Mouse (Mus musculus) midbrain, embryonic 10.5 days (tissue): ENCODE results near the gene Ciao2a. TPM values are rescaled to one million over a fixed set of nuclear protein-coding genes. Genes with fewer than 3 reads are reported as not detected.

ENCODE experiments used
- DNase-seq: peaks from one replicate; pipeline ENCODE4 v3.0.0-alpha.2; 2017; ENCODE audit warnings: low spot score
- H3K27ac ChIP-seq: fragments of 300-500 bp; sonication (generic); replicated peaks from 2 replicates; pipeline ENCODE4 v1.5.1; 2016; ENCODE audit warnings: mild to moderate bottlenecking
- H3K27me3 ChIP-seq: fragments of 300-500 bp; sonication (generic); 2 replicates; pipeline ENCODE4 v1.6.1; 2016; ENCODE audit warnings: low read depth, mild to moderate bottlenecking; ENCODE audit not compliant: poor library complexity, severe bottlenecking
- H3K36me3 ChIP-seq: fragments of 300-500 bp; sonication (generic); 2 replicates; pipeline ENCODE4 v1.6.1; 2016; ENCODE audit warnings: mild to moderate bottlenecking, moderate library complexity
- H3K4me1 ChIP-seq: fragments of 300-500 bp; sonication (generic); 2 replicates; pipeline ENCODE4 v1.6.1; 2016
- H3K4me3 ChIP-seq: fragments of 300-500 bp; sonication (generic); 2 replicates; pipeline ENCODE4 v1.5.1; 2016; ENCODE audit warnings: mild to moderate bottlenecking, moderate library complexity
- H3K9me3 ChIP-seq: fragments of 300-500 bp; sonication (generic); replicated peaks from 2 replicates; pipeline ENCODE4 v1.6.1; 2016; ENCODE audit warnings: mild to moderate bottlenecking
- WGBS: fragments of 180-500 bp; shearing (Covaris S2); methylation state at CpG from one replicate; pipeline ENCODE4 v1.1.7; 2016; 5-methylcytosine and 5-hydroxymethylcytosine counted together
- polyA plus RNA-seq: library from polyadenylated mRNA; unstranded; fragments of >200 nt; fragmentation: Nextera tagmentation; extraction: Ambion mirVana; gene quantifications from 2 replicates; pipeline ENCODE4 v1.2.1, GENCODE M21; 2016

Gene Ciao2a
- polyA plus RNA-seq, 1 experiment from 2014 or later = 156 TPM

- Histone ChIP-seq H3K27me3 (peaks cover 43% of the 10 kb centered on the region), H3K36me3 (no peaks in the 10 kb centered on the region), H3K4me3 (no peak overlapping the region), H3K27ac (no peak overlapping the region), H3K4me1 (peaks cover 19% of the 10 kb centered on the region), H3K9me3 (no peaks in the 10 kb centered on the region)
- WGBS = 92% methylated on average over 6 of the region's 6 CpGs
- DNase-seq = no peak
Measured at GRCm38 (mm10) chr9:66153594-66153993, 27.2 kb downstream of the Ciao2a start.

DNA sequence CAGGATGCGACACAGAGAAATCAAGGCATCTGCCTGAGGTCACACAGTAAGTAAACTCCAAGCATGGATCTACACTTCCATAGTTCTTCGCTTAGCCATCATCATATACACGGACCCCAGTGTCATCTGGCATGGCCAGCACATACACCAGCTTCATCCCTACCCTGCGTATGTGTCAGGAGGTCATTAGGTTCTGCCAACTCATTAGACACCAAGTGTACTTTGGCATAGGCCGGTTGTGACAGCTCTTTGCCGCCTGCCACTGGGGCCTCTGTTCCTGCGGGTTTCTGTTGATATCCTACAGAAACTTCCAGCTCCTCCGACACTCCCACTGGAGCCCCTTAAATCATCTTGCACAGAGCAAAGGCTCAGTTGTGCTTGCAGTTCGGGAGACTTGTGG, 27.6 kb downstream of the Ciao2a start:
- H3K4me3 ChIP-seq = no peak overlapping the region
- no peaks in the 10 kb centered on the region for H3K36me3 ChIP-seq
- no peak for DNase-seq
- H3K4me1 ChIP-seq = peaks cover 20% of the 10 kb centered on the region
- no peaks in the 10 kb centered on the region for H3K9me3 ChIP-seq
- 91% methylated on average over 9 of the region's 9 CpGs for WGBS
- peaks cover 47% of the 10 kb centered on the region for H3K27me3 ChIP-seq
- H3K27ac ChIP-seq = no peak overlapping the region

DNA sequence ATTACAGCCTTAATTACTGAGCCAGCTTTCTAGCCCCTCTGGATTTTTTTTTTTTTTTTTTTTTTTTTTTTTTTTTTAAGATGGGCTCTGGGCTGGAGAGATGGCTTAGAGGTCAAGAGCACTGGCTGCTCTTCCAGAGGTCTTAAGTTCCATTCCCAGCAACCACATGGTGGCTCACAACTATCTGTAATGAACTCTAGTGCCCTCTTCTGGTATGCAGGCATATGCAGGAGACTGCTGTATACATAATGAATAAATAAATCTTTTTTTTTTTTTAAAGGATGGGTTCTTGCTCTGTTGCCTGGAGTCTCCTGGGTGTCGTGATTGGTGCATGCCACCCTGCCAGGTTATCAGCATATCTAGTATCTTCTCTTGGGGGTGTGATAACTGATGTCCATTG, 29.1 kb downstream of the Ciao2a start:
- DNase-seq = no peak
- H3K27me3 ChIP-seq = peaks cover 56% of the 10 kb centered on the region
- H3K9me3 ChIP-seq = no peaks in the 10 kb centered on the region
- H3K4me3 ChIP-seq = no peak overlapping the region
- no peaks in the 10 kb centered on the region for H3K36me3 ChIP-seq
- H3K27ac ChIP-seq = no peak overlapping the region
- H3K4me1 ChIP-seq = peaks cover 20% of the 10 kb centered on the region
- WGBS = 83% methylated on average over 1 of the region's 1 CpGs

DNA sequence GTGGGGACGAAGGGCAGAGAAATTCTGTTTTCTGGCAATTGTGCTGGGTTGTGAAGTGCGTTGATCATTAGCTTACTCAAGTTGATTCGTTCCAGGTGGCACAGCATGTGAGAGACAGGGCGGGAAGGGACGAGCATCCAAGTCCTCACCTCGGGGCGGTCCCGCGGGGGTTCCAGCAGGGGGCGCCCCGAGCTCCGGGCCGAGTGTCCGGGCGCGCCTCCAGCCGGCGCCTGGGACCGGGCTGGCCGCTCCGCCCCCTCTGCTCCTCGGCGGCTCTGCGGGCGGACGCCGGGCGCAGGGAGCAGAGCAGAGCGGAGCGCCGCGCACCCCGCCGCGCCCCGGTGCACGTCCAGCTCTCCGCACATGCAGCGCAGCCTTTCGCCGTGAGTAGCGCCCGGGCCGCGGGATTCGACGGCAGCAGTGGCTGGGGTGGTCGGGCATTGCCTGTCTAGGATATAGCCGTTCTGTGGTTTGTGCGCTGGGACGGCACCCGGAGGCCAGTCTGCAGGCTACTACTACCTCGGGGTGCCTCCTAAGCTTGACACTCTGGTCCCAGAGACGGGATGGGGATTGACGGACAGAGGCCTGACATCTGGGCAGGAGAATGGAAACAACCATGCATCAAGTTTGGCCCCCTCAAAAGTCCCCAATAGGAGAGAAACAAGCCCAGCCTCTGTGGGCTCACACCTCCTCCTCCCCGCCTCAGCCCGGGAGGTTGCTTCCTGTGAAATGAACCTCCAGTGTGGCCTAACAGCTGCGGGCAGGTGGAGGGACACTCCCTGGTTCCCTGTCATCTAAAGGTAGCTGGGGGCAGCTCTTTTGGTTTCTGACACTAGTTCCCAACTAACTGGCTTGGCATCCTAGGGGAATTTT, 31.8 kb downstream of the Ciao2a start, which contains the start of gene Dapk2:
Gene Dapk2, plus strand, starts transcription at position 266 of the 873 bp plus-strand sequence.
- Histone ChIP-seq H3K27me3 (peaks cover 44% of the 10 kb centered on the region), H3K9me3 (no peaks in the 10 kb centered on the region), H3K4me1 (peaks cover 11% of the 10 kb centered on the region), H3K36me3 (no peaks in the 10 kb centered on the region), H3K27ac (peak within 1 kb of the TSS; percentile 79), H3K4me3 (peak within 1 kb of the TSS; percentile 56)
- peak; percentile 75 for DNase-seq
- WGBS = 2% methylated on average over 58 of the region's 58 CpGs

DNA sequence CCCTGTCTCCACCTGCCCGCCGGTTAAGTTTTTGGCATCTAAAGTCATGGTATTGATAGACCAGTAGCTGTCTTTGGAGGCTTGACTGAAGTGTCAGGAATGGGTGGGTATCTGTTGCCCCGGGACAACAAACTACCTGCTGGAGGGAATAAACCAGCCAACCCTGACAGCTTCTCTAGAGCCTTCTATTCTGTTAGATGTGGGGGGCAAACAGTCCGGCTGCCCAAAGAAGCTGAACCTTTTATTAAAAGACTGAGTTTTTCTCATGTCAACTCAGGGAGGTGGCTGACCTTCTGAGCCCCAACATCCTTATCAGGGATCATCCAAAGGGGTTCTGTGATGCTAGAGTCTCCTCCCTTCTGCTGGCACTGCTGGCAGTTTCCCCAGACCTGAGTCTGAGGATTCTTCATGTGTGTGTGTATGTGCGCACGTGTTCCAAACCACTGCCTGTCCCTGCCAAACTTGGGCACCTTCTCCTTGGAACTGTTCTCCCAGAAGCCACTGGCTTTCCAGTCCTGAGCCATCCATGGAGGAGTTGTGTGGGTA, 32.5 kb downstream of the Ciao2a start:
- Histone ChIP-seq H3K27me3 (peaks cover 41% of the 10 kb centered on the region), H3K27ac (no peak overlapping the region), H3K36me3 (no peaks in the 10 kb centered on the region), H3K4me1 (peaks cover 11% of the 10 kb centered on the region), H3K9me3 (no peaks in the 10 kb centered on the region; the same call in 1 of the 2 replicates), H3K4me3 (peak overlapping the region; percentile 56; the same call in 1 of the 2 replicates)
- 83% methylated on average over 6 of the region's 6 CpGs for WGBS
- no peak for DNase-seq

- H3K27ac ChIP-seq = no peak overlapping the region
- peaks cover 41% of the 10 kb centered on the region for H3K27me3 ChIP-seq
- no peak overlapping the region for H3K4me3 ChIP-seq
- WGBS = 99% methylated on average over 2 of the region's 2 CpGs
- DNase-seq = no peak
- no peaks in the 10 kb centered on the region for H3K36me3 ChIP-seq
- no peaks in the 10 kb centered on the region; the same call in 1 of the 2 replicates for H3K9me3 ChIP-seq
- H3K4me1 ChIP-seq = peaks cover 14% of the 10 kb centered on the region
Measured at GRCm38 (mm10) chr9:66160155-66160554, 33.7 kb downstream of the Ciao2a start.

DNA sequence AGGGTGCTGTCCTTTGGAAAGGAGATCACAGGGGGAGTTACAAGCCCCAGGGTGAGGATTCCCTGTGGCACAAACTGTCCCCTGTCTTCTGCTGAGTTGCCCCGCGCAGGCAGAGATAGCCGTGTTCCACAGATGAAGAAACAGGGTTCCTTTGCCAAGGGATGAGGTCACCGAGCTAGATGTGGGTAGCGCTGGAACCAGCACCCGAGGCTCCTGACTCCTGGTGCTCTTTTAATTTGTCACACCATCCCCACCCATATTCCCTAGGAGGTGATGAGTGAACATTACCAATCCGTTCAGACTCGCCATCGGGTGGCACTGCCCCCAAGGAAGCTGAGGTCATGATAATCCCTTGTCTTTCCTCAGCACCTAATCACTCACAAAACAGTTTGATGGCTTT, 36.6 kb downstream of the Ciao2a start:
- Histone ChIP-seq H3K4me3 (no peak overlapping the region), H3K4me1 (peaks cover 39% of the 10 kb centered on the region), H3K9me3 (no peaks in the 10 kb centered on the region; the same call in 1 of the 2 replicates), H3K27me3 (peaks cover 19% of the 10 kb centered on the region), H3K36me3 (no peaks in the 10 kb centered on the region), H3K27ac (no peak overlapping the region)
- no peak for DNase-seq
- WGBS = 88% methylated on average over 9 of the region's 9 CpGs

DNA sequence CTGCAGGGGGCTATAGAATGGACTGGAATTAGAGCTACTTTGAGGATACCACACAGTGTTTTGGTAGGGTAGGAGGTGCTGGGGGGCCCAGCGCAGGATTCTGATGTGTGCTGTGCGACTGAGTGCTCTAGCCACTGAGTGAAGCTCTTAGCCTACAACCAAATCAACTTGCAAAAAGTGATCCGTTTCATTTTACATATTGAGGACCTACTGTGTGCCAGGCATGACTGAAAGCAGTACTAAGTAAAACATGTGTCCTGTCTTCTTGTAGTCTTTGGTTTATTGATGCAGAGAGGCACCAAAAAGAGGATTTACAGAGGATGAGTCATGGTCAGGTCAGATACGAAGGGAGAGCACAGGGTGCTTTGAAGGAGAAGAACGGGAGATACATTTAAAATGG, 40.8 kb downstream of the Ciao2a start:
- Histone ChIP-seq H3K27ac (peak overlapping the region; percentile 80), H3K9me3 (no peaks in the 10 kb centered on the region; the same call in 1 of the 2 replicates), H3K4me3 (no peak overlapping the region), H3K27me3 (no peaks in the 10 kb centered on the region), H3K36me3 (no peaks in the 10 kb centered on the region), H3K4me1 (peaks cover 73% of the 10 kb centered on the region)
- no peak for DNase-seq
- 84% methylated on average over 5 of the region's 5 CpGs for WGBS

- Histone ChIP-seq H3K4me1 (peaks cover 78% of the 10 kb centered on the region), H3K27me3 (no peaks in the 10 kb centered on the region), H3K4me3 (no peak overlapping the region), H3K36me3 (no peaks in the 10 kb centered on the region), H3K9me3 (no peaks in the 10 kb centered on the region; the same call in 1 of the 2 replicates), H3K27ac (peak overlapping the region; percentile 80)
- WGBS = 6% methylated on average over 1 of the region's 1 CpGs
- peak; percentile 38 for DNase-seq
Measured at GRCm38 (mm10) chr9:66168233-66168632, 41.8 kb downstream of the Ciao2a start.

- Histone ChIP-seq H3K27me3 (no peaks in the 10 kb centered on the region), H3K27ac (peak overlapping the region; percentile 80), H3K4me3 (no peak overlapping the region), H3K4me1 (peaks cover 72% of the 10 kb centered on the region), H3K36me3 (no peaks in the 10 kb centered on the region), H3K9me3 (no peaks in the 10 kb centered on the region)
- peak; percentile 64 for DNase-seq
- WGBS = 9% methylated on average over 5 of the region's 5 CpGs
Measured at GRCm38 (mm10) chr9:66170506-66170905, 44.1 kb downstream of the Ciao2a start.

DNA sequence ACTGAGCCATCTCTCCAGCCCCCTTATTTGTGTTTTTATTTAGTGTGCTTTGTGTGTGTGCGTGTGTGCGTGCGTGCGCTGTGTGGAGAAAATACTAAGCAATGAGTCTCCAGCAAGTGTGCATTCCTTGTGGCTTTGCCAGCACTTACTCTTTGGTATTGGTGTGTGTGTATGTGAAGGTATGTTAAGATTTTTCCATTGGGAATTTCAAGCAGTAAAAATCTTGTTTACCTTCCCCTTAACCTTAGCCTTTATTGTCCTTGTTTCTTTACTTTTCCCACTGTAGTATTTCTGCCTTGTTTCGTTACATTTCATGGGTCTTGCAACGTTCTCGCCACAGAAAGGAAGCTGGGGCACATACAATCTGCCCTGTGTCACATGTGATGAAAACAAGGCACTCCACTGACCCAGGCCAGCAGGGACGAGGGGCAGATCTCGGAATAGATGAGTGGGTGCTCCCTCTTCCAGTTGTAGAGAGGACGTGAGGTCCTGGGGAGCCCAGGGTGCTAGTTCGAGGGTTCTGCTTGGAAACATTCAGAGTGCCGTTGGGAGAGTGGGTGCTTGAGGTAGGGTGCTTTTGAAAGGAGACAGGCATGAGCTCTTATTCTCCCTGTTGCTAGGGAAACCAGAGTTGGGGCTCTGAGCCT, 45.0 kb downstream of the Ciao2a start:
- H3K4me3 ChIP-seq = no peak overlapping the region
- WGBS = 59% methylated on average over 12 of the region's 12 CpGs
- peaks cover 63% of the 10 kb centered on the region for H3K4me1 ChIP-seq
- no peaks in the 10 kb centered on the region for H3K9me3 ChIP-seq
- DNase-seq = no peak
- no peaks in the 10 kb centered on the region for H3K36me3 ChIP-seq
- H3K27ac ChIP-seq = peak overlapping the region; percentile 80
- H3K27me3 ChIP-seq = no peaks in the 10 kb centered on the region

GRCm38 (mm10) chr9:66173316-66173855, 47.0 kb downstream of the Ciao2a start:
- no peaks in the 10 kb centered on the region for H3K9me3 ChIP-seq
- H3K27me3 ChIP-seq = no peaks in the 10 kb centered on the region
- H3K4me1 ChIP-seq = peaks cover 50% of the 10 kb centered on the region
- H3K36me3 ChIP-seq = no peaks in the 10 kb centered on the region
- H3K4me3 ChIP-seq = no peak overlapping the region
- no peak for DNase-seq
- H3K27ac ChIP-seq = peak overlapping the region; percentile 25; the same call in 1 of the 2 replicates
- WGBS = 94% methylated on average over 5 of the region's 5 CpGs
